Mouse (Mus musculus) erythroid progenitor cell, adult 5-6 weeks (primary cell): Measurements from ENCODE around the gene Hist1h2bb. TPM values are rescaled to one million over a fixed set of nuclear protein-coding genes. Genes with fewer than 3 reads are reported as not detected.

ENCODE experiments used
- ATAC-seq: replicated peaks from 2 replicates; pipeline ENCODE4 v1.8.0; 2016; ENCODE audit warnings: moderate number of reproducible peaks, mild to moderate bottlenecking, moderate TSS enrichment, inconsistent platforms; ENCODE audit not compliant: poor library complexity, low FRiP score, severe bottlenecking
- total RNA-seq, 2 experiments: library from RNA; stranded (forward) in 1 of 2; stranded (reverse) in 1 of 2; fragments of 150-400 nt in 1 of 2; fragments of 186-747, 209-891 nt in 1 of 2; gene quantifications; 2 replicates each; pipeline versions ENCODE4 v1.2.3 to v1.2.4; 2015 to 2017; ENCODE audit warnings: low replicate concordance in 2 of 2

Hist1h2bb gene
- total RNA-seq, 2 experiments from 2014 or later = 856 to 13,399 TPM

DNA sequence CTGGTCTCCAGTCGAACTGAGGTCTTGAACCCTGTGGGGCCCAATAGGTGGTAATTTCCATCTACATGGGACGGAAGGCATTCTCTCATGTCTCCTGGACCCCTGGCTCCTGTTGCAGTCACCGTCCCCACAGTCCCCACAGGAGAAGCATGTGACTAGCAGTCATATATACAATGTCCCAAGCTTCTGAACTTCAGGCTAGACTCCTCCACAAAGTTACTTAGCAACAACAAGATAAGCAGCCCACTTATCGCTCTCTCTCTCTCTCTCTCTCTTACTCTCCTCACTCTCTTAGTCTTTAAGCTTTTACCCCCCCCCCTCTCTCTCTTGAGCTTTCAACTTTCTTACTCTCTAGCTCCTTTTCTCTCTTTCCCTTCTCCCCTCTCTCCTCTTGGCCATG is 22.3 kb upstream of the Hist1h2bb start:
- ATAC-seq = no peak

DNA sequence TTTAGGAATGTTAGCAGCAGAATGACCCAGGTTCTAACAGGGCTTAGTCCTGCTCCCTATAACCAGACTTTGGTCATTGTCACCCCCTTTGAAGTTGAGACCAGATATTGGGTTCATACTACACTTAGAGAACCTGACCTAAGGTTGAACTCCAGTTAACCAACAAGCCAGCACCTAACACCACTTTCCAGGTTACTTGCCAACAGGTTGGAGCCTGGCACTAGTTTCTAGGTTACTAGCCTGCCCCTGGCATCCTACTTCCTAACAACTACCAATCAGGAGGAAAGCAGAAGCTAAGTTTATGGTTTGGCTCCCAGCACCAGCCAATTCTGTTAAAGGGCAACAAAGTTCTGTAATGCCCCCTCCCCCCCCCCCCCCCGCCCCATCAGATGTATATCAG is 21.3 kb upstream of the Hist1h2bb start:
- no peak for ATAC-seq

DNA sequence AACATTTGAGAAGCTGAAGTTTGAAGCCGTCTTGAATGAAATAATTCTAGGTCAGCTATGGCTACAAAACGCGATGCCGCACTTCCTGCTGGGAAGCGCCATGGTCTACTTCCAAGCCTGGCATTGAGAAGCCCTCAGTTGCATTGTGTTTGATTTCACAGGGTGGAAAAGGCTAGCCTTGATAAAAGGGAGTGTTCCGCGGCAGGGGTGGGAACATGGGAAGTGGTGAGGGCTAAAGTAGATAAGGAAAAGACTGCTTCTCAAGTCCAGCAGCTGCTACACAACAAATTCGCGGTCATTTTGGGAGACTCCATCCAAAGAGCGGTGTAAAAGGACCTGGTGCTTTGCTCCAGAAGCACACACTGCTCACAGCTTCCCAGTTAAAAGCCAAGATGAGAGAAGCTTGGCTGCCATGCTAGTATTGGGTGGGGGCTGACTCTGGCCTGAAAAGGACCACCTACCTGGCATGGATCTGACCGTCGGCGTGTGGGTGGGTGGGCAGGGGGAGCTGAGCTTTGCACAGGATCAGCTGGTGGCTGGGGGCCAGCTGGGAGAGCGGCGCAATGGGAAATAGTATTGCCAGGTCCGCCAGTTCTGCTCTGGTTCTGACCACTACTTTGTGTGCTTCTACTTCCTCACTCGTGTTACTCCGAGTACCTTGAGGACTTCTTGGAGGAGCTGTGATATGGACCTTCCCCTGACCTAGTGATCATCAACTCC is 17.9 kb upstream of the Hist1h2bb start:
- ATAC-seq = peak; percentile 50

DNA sequence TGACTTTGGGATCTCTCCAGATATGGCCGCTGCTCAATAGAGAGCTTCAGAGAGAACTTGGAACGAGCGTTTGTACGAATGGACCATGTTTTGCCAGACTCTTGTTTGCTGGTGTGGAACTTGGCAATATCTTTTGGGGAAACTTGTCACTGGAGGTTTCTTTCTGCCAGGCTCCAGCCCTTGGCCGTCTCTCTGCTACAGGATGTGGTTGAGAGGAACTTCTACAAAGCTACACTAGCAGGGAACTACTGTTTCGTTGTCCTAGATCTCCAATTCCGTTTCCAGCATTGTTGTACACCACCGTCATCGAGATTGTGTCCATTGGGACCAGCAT is 17.4 kb upstream of the Hist1h2bb start:
- no peak for ATAC-seq

DNA sequence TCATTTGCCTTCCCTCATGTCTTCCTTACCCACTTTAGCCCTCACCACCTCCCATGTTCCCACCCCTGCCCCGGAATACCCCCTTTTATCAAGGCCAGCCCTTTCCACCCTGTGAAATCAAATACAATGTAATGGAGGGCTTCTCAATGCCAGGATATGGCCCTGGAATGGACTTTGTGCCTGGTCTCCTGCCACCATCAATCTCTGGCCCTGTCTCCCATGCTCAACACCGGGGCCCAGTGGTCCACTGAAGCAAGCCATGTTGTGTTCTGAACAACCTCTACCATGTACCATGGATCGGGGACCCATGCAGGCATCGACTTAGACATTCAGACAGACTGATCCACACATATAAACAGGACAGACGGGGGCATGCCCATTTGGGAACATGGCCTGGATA is 16.8 kb upstream of the Hist1h2bb start:
- no peak for ATAC-seq

DNA sequence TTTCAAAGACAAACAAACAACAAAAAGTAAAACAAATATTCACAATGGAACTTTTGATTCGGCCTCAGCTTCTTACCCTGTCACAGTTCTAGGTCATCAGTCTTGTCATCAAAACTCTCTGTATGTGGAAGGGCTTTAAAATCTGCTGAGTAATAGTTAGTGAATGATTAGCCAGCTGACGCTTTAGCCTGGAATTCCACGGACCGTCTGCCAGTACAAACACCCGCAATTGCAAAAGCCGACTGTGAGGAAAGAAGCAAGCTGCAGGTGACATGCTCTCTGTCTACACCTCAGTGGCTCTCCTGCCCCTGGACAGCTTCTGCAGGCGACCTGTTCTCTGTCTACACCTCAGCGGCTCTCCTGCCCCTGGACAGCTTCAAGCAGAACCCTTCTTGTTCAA is 16.1 kb upstream of the Hist1h2bb start:
- ATAC-seq = no peak; the same call in 1 of the 2 replicates

DNA sequence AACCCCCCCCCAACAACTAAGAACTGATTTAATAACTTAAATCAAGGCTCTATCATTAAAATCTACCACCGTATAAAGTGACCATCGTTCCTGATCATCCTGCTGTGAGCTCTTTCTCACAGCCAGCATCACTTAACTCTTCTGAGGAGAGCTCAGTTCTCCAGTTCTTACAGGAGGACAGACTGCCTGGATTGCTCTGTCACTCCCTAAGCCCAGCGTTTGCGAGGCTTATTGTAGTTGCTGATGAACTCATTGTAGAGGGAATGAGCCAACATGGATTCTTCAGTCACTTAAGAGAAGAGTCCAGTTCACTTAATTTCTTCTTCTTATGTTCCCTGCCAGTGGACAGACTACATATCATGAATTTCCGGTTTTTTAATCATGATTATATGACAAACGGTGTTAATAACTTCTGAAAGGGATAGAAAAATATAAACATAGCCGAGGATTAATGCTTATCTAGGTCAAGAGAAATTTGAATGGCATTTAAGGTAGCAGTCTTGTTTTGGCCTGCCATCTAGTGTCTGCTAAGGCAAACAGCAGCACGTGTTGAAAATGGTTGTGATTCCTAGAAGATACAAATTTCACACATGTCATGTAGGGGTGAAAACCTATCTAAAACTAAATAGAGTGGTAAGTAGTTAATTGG is 14.3 kb upstream of the Hist1h2bb start:
- peak; percentile 87 for ATAC-seq

DNA sequence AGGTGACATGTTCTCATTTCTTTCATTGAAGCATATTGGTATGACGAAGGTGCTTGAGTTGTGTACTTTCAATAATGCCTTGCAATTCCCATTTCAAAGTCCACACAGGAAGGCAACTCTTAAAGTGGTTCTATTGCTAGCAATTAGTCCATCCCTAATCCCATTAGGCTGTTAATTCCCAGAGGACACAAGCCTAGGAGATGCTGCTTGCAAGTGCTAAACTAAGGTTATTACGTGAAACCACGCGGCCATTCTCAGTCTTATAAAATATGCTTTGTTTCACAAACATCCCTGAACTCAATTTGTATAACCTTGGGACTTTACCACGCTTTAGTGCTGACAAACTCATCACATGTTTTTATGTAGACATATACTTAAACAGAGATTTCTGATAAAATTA is 9.4 kb upstream of the Hist1h2bb start:
- ATAC-seq = no peak

DNA sequence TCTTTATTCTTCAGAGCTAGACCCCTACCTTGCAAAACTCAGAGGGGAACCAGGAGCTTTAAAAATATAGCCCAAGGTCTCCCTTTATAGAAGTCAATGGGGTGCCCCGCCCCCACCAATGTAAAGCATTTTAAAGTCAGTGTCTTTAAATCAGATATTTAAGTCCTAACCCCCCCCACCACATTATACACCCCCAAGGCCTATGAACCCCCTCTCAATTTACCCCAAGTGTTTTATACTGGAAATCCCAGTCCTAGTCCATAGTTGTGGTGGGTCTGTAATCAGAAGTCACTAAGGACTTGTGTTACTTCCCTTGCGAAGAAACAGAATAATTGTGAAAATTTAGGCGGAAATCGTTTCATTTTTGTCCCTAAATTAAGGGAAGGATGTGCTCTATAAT is 8.5 kb upstream of the Hist1h2bb start:
- ATAC-seq = no peak

DNA sequence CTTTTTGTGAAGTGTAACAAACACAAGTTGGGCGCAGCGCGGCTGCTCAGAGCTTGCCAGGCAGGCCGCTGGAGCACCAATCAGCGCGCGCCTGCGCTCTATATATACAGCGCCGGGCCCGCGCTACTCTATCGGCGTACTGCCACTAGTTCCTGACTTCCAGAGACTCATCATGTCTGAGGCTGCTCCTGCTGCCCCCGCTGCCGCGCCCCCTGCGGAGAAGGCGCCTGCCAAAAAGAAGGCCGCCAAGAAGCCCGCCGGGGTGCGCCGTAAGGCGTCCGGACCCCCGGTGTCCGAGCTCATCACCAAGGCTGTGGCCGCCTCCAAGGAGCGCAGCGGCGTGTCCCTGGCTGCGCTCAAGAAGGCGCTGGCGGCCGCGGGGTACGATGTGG is 7.9 kb upstream of the Hist1h2bb start, which contains the start of gene Hist1h1c:
Hist1h1c (plus strand) TSS at position 132 of the 392 bp plus-strand sequence.
- ATAC-seq = peak; percentile 63

DNA sequence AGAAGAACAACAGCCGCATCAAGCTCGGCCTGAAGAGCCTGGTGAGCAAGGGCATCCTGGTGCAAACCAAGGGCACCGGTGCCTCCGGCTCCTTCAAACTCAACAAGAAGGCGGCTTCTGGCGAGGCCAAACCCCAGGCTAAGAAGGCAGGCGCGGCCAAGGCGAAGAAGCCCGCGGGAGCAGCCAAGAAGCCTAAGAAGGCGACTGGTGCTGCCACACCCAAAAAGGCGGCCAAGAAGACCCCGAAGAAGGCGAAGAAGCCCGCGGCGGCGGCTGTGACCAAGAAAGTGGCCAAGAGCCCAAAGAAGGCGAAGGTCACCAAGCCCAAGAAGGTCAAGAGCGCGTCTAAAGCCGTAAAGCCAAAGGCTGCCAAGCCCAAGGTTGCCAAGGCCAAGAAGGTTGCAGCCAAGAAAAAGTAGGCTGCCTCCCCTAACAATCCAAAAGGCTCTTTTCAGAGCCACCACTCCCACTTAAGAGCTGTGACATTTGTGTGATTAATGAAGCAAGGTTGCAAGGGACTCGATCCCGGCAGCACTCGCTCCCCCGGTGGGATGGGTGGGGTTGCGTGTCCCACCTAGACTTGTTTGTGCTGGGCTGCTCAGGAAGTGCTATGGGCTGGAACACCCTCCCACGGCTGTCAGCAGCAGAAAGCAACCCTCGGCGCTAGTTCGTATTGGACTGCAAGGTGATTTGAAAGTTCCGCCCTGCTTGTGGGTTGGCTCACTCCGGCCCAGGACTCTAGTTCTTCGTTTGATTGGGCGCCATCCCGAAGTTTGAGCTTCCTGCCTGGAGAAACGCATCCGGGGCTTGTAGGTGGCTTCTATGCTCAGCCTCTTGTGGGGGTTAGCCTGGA is 7.2 kb upstream of the Hist1h2bb start:
- ATAC-seq = peak; percentile 71

DNA sequence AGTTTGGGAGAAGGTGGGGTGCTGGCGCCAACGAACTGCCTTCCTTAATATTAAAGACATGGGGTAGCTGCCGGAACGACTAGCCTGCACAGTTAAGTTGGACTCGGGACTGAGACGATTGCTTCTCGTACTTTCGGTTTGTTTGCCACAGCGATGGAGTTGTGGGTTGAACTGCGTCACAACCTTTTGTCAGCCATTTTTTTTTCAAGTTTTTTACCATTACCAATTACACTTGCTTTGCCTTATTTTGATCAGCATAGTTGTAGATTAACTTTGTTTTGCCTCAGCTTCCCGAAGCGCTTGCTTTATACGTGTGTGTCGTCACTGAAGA is 6.6 kb upstream of the Hist1h2bb start:
- ATAC-seq = no peak

DNA sequence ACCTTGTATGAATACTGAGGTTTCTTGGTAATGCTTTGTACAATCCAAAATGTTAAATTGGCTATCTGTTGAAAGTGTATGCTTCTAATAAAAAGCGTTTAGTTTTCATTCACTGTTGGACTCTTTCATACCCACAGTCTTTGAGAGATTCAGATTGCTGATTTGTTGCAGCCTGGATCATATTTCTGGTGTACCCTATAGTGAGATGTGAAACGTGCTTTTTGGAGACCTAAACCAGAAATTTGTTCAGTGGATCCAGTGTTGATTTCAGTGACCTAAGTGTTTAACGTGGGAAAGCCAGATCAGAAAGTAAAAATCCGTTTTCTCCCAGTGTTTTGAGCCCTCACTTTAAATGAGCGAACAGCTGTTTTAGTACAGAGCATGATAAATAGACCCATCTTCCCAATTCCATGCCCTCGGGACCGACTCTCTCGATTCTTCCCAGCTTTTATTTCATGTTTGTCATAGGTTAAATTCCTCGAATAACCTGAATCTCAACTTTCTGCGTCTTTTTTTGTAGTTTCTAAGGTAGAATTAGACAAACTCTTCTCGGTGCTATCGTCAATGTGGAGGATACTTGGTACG is 6.2 kb upstream of the Hist1h2bb start:
- no peak for ATAC-seq

DNA sequence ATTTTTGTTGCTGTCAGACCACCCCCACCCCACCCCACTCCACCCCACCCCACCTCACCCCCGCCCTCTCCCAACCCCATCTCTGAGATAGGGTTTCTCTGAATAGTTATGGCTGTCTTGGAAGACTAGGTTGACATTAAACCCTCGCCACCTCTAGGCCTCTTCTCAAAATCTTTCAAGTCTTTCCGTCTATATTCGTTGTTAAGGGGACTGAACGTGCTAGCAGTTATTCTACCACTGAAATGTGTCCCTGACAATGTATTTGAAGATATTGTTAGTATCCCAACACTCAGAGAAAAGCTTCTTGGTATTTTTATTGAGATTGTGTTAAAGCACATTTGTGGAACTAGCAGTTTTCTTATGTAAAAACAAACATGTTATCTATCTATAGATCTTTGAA is 5.6 kb upstream of the Hist1h2bb start:
- ATAC-seq = no peak

DNA sequence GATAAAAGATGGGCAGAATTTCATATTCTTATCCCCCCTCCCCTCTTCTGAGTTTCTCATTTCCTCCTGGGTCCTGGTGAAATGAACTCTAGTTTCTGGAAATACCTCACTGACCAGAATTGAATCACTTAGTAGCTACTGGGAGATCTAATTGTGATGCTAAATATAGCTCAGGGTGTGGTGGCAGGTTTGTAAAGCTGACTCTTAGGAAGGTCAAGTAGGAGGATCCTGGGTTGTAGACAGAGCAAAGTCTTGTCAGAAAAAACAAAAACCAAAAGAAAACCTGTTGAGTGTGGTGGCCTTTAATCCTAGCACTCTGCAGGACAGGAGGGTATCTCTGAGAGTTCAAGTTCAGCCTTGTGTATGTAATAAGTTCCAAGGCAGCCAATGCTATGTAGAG is 4.5 kb upstream of the Hist1h2bb start:
- no peak for ATAC-seq

DNA sequence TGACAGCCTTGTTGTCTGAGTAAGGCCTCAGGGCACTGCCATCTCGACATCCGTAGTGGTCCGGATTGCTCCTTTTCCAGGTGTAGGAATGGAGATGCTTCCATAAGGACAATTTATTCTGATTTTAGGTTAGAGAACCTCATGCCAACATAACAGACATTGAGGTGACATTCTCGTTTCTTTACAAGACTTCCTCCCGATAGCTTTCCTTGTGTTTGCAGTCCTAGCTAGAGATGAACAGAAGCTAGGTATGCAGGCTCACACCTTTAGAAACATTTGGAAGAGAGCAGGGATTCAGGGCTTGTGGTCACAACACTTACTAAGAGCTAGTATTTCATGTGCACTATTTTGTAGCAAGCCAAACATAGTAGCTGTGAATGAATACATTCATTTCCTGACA is 3.3 kb upstream of the Hist1h2bb start:
- ATAC-seq = no peak

DNA sequence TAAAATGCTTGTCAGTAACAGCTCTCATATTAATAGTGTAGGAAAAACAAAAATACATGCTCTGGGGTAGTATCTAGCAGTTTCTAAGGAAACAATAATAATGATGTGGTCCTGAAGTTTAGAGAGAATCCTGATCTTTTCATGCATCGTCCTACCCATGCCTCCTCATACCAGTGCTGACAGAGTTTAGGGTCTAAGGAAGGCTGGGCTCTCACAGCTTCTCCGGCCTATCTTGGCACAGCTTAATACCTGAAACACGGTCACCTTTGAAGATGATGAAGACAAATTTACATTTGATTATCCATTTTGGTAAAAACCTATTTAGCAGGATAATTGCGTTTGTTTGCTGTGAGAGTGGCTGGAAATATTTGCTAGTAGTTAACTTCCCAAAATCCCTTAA is 2.6 kb upstream of the Hist1h2bb start:
- no peak for ATAC-seq

DNA sequence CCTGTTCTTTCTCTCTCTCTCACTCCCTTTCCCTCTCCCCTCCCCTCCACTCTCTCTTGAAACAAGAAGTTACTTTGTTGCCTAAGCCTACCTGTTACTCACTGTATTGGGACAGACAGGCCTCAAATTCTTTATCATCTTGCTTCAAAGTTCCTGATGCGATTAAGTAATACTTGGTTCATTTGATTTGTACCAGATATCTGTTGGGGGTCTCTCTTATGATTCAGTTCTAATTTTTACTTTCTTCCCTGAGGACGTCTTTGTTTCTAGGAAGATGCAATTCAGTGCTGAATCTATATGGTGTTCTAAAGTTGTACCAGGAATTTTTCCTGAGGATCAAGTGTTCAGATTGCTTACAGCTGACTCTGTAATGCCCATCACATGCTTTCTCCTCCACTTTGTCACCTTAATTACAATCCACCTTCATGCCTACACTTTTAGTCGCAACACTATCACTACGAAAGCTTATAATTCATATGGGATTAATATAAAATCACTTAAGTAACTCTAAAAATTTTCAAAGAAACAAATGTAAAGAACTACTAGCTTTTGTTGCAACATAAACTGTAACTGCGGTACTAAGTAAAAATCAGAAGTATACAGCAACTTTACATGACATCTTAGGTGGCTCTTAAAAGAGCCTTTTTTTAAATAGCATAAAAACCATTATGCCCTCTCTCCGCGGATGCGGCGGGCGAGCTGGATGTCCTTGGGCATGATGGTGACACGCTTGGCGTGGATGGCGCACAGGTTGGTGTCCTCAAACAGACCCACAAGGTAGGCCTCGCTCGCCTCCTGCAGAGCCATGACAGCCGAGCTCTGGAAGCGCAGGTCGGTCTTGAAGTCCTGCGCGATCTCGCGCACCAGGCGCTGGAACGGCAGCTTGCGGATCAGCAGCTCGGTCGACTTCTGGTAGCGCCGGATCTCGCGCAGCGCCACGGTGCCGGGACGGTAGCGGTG is 1.8 kb upstream of the Hist1h2bb start:
- ATAC-seq = no peak

DNA sequence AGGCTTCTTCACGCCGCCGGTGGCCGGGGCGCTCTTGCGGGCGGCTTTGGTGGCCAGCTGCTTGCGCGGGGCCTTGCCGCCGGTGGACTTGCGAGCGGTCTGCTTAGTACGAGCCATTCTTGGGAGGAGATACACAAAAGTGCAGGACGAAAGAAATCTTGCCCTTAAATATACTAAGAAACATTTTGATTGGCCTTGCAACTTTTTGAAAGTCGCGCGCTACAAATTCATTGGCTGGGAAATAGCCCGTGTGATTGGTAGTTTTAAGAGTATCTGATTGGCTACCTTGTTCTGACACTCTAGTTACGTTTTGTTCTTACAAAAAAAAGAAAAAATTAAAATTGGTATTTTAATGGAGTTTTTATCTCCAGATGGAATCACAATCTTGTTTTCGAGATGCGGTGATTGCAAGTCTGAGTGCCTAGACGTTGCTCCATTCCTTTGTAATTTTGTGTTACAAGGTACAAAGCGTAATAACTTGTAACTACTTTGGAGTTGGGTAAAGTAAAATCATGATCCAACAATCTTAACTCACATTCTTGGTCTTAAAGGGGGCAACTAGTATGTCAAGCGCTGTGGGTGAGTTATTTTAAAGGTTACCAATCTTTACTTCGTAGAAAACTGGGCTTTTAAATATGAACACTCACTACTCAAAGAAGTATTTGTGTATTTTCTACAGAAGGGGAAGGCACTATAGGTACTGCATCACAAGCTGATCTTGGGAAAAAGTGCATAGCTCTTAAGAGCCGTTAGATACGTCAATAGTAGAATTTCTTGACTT is 963 bp upstream of the Hist1h2bb start, which contains the start of gene Hist1h3c:
Hist1h3c (minus strand) TSS at position 222 of the 781 bp plus-strand sequence.
- peak; percentile 57 for ATAC-seq
